Mouse (Mus musculus) testis, adult 2 months (tissue): ENCODE data around the gene Lrig1. TPM values are rescaled to one million over a fixed set of nuclear protein-coding genes. Genes with fewer than 3 reads are reported as not detected.

ENCODE experiments used
- H3K27ac ChIP-seq: fragments of 200-500 bp; 2 replicates; pipeline ENCODE4 v1.5.1; 2012; ENCODE audit warnings: low read depth, low read length; ENCODE audit not compliant: control insufficient read depth, insufficient read depth
- H3K27me3 ChIP-seq: fragments of 200-500 bp; 2 replicates; pipeline ENCODE4 v1.6.1; 2012; ENCODE audit warnings: mild to moderate bottlenecking, low read length, moderate library complexity; ENCODE audit not compliant: control insufficient read depth, insufficient read depth
- H3K36me3 ChIP-seq: fragments of 200-500 bp; 2 replicates; pipeline ENCODE4 v1.6.1; 2012; ENCODE audit warnings: mild to moderate bottlenecking, low read length; ENCODE audit not compliant: control insufficient read depth, insufficient read depth
- H3K4me1 ChIP-seq: fragments of 200-500 bp; 2 replicates; pipeline ENCODE4 v1.6.1; 2012; ENCODE audit warnings: low read length; ENCODE audit not compliant: control insufficient read depth, insufficient read depth
- H3K4me3 ChIP-seq: fragments of 200-500 bp; 2 replicates; pipeline ENCODE4 v1.5.1; 2012; ENCODE audit warnings: low read depth, mild to moderate bottlenecking, low read length, moderate library complexity, mixed read lengths; ENCODE audit not compliant: control insufficient read depth
- CTCF ChIP-seq: fragments of 200-500 bp; IDR thresholded peaks from 2 replicates; pipeline ENCODE4 v1.5.1; 2012; ENCODE audit warnings: low read depth, mild to moderate bottlenecking, inconsistent platforms, low read length, moderate library complexity; ENCODE audit not compliant: control insufficient read depth, insufficient read depth, insufficient replicate concordance
- POLR2A ChIP-seq: fragments of 200-500 bp; IDR thresholded peaks from 2 replicates; pipeline ENCODE4 v1.6.1; 2012; ENCODE audit warnings: low read depth, mild to moderate bottlenecking, inconsistent platforms, low read length, moderate library complexity; ENCODE audit not compliant: control insufficient read depth
- polyA plus RNA-seq: library from polyadenylated mRNA; depleted of rRNA; stranded (reverse); fragments of >200 nt; gene quantifications from 2 replicates; pipeline ENCODE4 v1.2.3, GENCODE M21; 2012

Lrig1 gene
- polyA plus RNA-seq, 1 experiment: 3.3 TPM

DNA sequence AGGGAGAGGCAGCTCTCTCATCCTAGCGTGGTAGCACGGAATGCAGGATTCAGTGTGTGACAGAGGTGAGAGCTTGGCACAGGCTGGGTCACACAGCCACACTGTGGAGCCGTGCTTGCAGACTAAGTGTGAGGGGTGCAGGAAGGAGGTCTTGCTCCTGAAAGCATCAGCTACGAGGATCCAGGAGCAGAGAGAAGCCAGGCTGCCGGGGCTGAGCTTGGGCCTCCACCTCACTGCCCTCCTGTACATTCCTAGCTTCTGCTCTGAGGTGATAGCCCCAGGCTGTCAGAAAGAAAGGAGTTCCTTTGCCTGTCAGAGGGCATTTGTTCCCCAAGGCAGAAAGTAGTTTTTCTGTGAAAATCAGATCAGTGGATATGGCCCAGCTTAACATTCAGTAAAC lies 104.8 kb downstream of the Lrig1 start:
- TF ChIP-seq CTCF (no peak), POLR2A (no peak)
- Histone ChIP-seq H3K4me1 (no peaks in the 10 kb centered on the region), H3K27ac (no peak overlapping the region), H3K4me3 (no peak overlapping the region), H3K27me3 (no peaks in the 10 kb centered on the region), H3K36me3 (no peaks in the 10 kb centered on the region)

DNA sequence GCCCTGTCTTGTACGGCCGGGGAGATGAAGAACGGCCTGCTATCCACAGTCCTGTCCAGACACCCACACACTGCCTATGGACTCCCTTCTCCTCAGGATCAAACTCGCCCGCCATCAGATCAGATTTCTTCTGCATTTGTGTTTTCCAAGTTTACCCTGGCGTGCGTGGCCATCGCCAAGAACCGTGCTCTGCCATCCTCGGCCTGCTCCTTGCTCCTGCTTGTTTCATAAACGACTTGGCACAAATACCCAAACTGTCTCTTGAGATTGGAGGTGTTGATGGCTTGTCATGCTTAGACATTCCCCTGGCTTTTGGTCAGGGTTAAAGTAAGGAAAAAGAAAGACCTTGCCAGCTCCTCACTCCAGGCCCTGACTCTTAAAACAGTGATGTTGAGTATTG lies 105.2 kb downstream of the Lrig1 start:
- Histone ChIP-seq H3K36me3 (no peaks in the 10 kb centered on the region), H3K4me3 (no peak overlapping the region), H3K27ac (no peak overlapping the region), H3K27me3 (no peaks in the 10 kb centered on the region), H3K4me1 (no peaks in the 10 kb centered on the region)
- no peak for TF ChIP-seq POLR2A
- no peak for TF ChIP-seq CTCF

DNA sequence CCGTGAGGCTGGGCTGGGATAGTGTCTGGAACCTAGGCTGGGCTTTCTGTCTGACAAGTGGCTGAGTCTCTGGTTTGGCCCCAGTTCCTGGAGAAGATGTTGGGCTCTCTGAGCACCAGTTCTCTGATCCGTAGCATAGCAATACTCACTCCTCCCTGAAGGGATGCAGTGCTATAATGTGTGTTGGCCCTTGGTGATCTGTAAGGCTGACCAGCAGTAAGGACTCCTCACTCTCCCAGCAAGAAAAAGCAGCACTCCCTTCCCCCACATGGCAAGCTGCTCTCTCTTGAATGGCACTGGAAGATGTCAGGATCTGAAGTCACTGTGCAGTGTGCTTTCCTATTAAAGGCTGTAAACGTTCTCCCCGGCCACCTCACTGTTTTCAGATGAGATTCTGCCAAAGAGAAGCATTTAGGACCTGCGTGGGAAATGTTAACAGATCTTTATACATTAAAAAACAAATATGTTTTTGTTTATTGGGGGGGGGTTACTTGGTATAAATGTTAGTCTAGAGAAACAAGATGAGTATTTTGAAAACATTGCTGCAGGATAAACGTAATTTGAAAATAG lies 105.8 kb downstream of the Lrig1 start:
- H3K4me3 ChIP-seq: no peak overlapping the region
- no peak for TF ChIP-seq POLR2A
- TF ChIP-seq CTCF: no peak
- H3K4me1 ChIP-seq: no peaks in the 10 kb centered on the region
- H3K27ac ChIP-seq: no peak overlapping the region
- no peaks in the 10 kb centered on the region for H3K36me3 ChIP-seq
- no peaks in the 10 kb centered on the region for H3K27me3 ChIP-seq

DNA sequence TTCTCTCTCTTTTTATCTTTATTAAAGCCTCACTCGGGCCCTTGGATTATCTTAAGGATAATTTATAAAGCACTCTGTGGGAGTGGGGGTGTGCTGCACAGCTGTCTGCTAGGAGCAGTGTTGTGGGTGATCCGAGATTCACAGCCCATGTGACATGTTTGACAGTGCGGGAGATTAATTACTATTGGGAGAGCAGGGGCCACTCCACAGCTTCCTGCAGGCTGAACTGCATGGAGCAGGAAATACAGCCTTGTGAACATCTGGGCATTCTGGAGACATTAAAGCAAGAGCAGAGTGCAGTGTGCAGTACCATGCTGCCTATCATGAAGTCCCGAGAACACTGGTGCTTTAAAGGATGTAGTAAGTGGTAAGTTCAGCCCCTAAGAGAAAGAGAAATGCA lies 107.2 kb downstream of the Lrig1 start:
- H3K4me1 ChIP-seq: no peaks in the 10 kb centered on the region
- H3K27ac ChIP-seq: no peak overlapping the region
- H3K36me3 ChIP-seq: no peaks in the 10 kb centered on the region
- no peak overlapping the region for H3K4me3 ChIP-seq
- H3K27me3 ChIP-seq: no peaks in the 10 kb centered on the region
- TF ChIP-seq POLR2A (no peak), CTCF (no peak)

DNA sequence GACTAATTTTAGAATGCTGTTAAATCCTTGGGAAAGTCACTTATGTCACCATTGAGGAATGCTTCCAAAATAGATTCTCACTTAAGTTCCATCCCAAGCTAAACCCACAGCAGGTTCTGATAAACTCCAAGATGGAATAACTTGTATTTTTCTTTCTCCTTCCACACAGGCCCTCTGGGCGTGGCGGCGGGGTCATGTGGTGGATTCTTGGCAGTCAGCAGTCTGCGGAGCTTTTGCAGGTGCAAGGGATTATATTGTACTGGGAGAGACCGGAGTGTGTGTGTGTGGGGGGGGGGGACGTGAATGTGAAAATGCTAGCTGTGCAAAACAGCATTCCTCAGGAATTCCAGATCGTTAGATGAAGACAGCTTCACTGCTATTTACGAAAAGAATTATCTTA lies 107.7 kb downstream of the Lrig1 start:
- Histone ChIP-seq H3K36me3 (no peaks in the 10 kb centered on the region), H3K27me3 (no peaks in the 10 kb centered on the region), H3K27ac (no peak overlapping the region), H3K4me1 (no peaks in the 10 kb centered on the region), H3K4me3 (no peak overlapping the region)
- TF ChIP-seq POLR2A (no peak), CTCF (no peak)

DNA sequence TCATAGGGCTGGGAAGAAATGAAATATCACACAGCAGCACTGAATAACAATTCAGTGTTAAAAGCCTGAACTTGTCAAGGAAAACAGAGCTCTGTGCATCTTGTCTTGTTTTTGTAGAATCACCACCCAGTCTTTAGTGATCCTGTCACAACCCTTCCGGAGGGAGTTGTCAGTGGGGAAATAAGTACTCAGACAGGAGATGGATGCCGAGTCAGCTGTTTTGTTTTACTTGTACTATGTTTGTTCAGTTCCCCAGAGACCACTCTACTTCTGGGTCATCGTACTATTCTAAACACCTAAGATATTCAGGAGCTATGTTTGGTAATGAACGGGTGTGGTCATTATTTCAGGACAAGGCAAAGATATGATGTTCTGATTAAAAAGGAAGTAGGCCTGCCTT lies 111.6 kb downstream of the Lrig1 start:
- H3K36me3 ChIP-seq: no peaks in the 10 kb centered on the region
- H3K4me1 ChIP-seq: no peaks in the 10 kb centered on the region
- no peak overlapping the region for H3K4me3 ChIP-seq
- no peak for TF ChIP-seq CTCF
- TF ChIP-seq POLR2A: no peak
- H3K27ac ChIP-seq: no peak overlapping the region
- no peaks in the 10 kb centered on the region for H3K27me3 ChIP-seq

DNA sequence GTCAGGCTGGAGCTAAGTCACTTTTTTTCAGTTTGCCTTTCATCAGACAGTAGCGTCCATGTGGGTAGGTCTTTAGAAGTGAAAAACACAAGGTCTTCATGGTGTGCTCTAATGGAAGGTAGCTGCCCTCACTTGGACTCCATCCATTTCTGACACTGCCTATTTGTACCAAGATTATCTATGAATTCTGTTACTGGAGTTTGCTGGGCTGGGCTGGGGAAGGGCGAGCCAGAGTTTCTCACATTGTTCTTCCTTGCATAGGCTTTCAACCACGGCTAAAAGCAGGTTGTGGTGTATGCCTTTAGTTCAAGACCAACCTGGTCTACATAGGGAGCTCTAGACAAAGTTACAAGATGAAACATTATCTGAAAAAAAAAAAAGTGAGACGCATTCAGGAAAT lies 115.0 kb downstream of the Lrig1 start:
- TF ChIP-seq CTCF: no peak
- no peak for TF ChIP-seq POLR2A
- Histone ChIP-seq H3K36me3 (no peaks in the 10 kb centered on the region), H3K27me3 (no peaks in the 10 kb centered on the region), H3K4me3 (no peak overlapping the region), H3K27ac (no peak overlapping the region), H3K4me1 (no peaks in the 10 kb centered on the region)
